Mouse (Mus musculus): Measurements from ENCODE around the gene Frmd4a.

- TF ChIP-seq POLR2A (IDR thresholded peaks at IDR 0.05; ENCODE audit: low read depth, low read length) (no peak), CTCF (IDR thresholded peaks at IDR 0.05; ENCODE audit: extremely low read depth, insufficient read length, insufficient replicate concordance, low read depth, low read length) (no peak)
Measured at GRCm38 (mm10) chr2:4648094-4648493, 630.6 kb downstream of the Frmd4a start.
